Mouse (Mus musculus) heart, postnatal 14 days (tissue): ENCODE data around the gene Fam19a5. TPM values are rescaled to one million over a fixed set of nuclear protein-coding genes. Genes with fewer than 3 reads are reported as not detected.

Experiments used
- DNase-seq, 2 experiments: peaks; one replicate each; pipeline ENCODE4 v3.0.0; 2021 to 2022
- intact Hi-C: fragments of 180-260 bp; cut with DNase I; formaldehyde crosslinking; loops from one replicate; pipeline ENCODE4 v1.15.1; 2025
- microRNA-seq, 2 experiments: library from miRNA; unstranded; fragments of <30 nt; microRNA quantifications; one replicate each; pipeline ENCODE4 v1.2.0; 2021 to 2022
- total RNA-seq, 2 experiments: library from RNA; stranded (reverse); gene quantifications; 2 replicates each; pipeline ENCODE4 v1.2.3; 2021

The Fam19a5 gene
- total RNA-seq, 2 experiments from 2014 or later = 1.5 to 1.6 TPM

DNA sequence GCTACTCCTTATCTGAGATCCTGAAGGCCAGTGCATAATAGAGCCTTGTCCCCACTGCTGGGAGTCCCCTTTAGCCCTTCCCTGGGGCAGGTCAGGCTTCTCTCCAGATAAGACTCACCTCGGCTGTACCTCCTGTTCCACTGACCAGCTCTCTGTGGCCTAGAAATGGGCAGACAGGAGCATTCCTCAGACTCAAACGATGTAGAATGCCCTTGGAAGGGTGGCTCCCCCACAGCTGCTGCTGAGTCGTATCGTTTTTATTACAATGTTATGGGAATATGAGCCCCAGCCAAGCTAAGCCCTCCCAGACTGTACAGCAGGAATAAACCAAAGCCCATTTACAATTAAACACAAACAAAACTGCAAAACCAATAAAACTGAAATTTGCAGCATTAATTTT, 167.7 kb downstream of the Fam19a5 start:
- intact Hi-C loops = no loop called here
- no peak for DNase-seq

DNA sequence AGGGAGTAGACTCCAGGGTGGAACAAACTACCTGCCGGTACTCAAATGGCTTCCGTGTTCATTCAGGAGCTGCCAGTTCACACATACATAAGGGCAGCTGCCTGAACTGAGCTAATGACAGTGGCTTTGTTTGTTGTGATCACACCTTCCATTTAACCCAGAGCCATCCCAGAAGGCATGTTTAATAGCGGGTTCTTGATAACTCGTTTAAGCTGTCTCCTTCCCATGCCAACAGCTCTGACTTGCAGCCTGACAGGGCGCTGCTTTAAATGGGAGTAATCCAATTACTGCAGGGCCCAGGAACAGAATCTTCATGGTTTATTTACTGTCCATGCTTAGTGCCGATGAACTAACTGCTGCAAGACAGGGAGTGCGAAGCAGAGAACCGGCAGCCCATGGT, 168.1 kb downstream of the Fam19a5 start:
- DNase-seq = no peak
- intact Hi-C loops = no loop called here

GRCm38 (mm10) chr15:87715037-87715676, 171.1 kb downstream of the Fam19a5 start:
- intact Hi-C loops = no loop called here
- DNase-seq = no peak

DNA sequence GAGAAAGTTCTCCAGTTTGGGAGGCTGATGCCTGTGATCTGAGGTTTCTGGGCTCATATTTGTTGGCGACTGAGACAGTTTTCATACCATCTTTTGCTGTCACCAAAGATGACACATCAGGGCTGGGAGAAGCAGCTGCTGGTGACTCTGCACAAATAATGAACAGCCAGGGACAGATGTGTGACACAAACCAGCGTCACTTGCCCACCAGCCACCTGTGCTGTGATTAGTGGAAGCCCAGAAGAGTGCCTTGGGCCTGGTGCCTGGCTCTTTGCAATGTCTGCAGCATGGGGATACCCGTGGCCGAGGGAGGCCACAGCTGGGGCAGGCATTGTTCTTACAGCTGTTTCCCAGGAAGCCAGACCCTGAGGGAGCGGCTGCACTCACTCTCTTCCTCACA, 173.0 kb downstream of the Fam19a5 start:
- intact Hi-C loops = no loop called here
- peak in 1 of 2 experiments; percentile 11 for DNase-seq

DNA sequence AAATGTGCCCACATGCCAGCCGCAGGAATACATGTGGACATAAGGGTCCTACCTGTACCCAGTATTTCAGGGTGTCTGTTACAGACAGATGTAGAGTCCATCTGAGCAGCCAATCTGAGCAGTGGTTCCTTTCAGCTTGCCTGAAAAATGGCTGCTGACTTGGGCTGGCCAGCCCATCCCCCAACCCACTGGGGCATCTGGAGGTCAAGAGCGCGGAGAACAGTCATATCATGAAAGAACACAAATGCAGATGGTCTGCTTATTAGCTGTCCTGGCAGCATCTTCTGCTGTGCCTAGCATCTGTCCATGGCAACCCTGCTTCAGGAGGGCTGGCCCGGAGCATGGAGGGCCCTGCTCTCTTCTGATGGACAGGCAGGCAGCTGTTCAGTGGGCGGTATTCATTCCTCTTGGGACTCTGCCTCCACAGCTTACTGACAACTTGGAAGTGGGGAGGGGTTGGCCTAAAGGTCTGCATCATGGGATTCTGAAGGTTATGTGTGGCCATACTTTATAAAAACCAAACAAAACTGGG, 179.4 kb downstream of the Fam19a5 start:
- no peak for DNase-seq
- intact Hi-C loops = no loop called here

DNA sequence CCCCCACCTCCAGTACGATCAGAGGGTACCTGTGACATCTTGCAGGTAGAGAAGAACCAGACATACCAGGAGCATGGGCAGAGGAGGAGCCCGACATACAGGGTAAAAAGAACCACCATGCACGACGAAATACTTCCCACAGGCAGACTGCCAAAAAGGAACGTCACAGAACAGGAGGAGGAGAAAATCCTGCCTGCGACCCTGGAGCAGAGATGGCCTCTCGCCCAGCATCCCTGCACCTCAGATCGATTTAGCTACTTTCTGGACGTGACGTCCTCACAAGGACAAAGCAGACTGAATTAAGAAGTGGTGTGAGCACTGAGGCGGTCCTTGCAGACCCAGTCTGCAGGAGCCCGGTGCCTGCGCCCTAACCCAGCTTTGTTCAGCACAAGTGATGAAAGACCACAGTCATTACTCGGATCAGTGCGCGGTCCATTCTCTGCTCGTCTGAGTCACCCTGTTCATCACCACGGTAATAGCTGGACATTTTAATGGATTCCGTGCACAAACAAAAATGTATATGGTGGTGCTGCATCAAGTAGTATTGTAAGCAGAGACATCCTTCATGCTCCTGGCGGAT, 182.6 kb downstream of the Fam19a5 start:
- no peak for DNase-seq
- intact Hi-C loops = no loop called here

DNA sequence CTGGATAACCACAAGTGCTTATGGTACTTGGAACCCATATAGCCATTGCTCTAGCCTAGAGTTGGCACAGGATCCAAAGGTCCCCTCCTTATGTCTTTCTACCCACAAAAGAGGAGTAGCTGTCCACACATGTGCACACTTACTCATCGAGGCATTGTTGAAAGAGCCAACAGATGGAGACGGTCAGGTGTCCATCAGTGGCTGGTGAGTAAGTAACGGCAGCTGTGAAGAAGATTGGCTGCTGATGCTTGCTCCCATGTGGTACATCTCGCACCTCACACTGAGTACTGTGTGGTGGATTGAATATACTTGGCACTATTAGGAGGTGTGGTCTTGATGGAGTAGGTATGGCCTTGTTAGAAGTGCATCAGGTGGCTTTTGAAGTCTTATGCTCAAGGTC, 192.2 kb downstream of the Fam19a5 start:
- DNase-seq = no peak
- intact Hi-C loops = no loop called here

- intact Hi-C loops = no loop called here
- no peak for DNase-seq
Measured at GRCm38 (mm10) chr15:87755482-87755881, 211.4 kb downstream of the Fam19a5 start.

- intact Hi-C loops = no loop called here
- no peak for DNase-seq
Measured at GRCm38 (mm10) chr15:87765876-87766275, 221.8 kb downstream of the Fam19a5 start.

DNA sequence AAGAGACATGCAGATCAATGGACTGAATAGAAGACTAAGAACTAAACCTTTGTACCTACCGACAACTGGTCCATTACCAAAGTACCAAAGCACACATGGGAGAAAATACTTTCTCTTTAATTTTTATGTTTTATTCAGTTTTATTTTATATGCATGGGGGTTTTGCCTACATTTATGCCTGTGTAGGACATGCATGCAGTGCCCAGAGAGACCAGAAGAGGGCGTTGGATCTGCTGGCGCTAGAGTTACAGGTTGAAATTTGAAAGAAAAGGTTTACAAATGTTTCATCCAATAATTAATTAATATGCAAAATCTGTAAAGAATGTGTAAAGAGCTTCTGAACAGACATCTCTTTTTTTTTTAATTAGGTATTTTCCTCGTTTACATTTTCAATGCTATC, 229.9 kb downstream of the Fam19a5 start:
- intact Hi-C loops = no loop called here
- no peak for DNase-seq

DNA sequence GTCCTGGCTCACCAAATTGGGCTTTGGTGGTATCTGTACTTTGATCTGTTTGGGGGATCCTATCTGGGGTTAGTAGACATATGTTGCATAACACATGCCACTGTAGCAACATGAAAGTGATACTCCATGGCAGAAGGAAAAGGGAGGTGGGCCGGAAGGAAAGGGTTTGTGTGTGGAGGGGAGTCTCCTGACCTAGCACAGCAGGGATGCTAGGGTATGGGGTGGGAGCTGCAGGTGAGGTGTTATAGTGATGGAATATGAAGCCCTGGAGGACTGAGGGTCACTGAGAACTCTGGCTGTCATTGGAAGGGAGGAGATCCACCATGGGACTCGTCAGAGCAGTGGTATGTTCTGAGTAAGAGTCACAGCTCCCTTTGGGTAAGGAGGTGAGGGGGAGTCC, 239.2 kb downstream of the Fam19a5 start:
- intact Hi-C loops = no loop called here
- DNase-seq = no peak

DNA sequence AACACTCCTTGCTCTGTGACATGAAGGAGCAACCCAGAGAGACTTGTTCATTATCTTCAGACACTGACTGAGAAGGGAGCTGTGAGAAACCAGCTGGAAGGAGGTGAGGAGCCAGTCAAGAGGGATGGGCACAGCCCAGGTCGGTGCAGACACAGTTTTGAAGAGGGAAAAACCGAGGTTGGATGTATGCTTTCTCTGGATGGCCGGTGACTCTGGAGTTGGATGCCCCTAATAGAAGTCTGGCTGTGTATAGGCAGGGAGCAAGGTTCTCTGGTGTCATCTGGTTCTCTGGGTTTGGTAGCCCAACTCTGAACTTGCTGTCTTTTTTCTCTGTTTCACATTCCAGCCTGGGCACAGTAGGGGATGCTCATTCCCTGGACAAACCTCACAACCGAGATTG, 245.6 kb downstream of the Fam19a5 start:
- no peak for DNase-seq
- intact Hi-C loops = no loop called here

DNA sequence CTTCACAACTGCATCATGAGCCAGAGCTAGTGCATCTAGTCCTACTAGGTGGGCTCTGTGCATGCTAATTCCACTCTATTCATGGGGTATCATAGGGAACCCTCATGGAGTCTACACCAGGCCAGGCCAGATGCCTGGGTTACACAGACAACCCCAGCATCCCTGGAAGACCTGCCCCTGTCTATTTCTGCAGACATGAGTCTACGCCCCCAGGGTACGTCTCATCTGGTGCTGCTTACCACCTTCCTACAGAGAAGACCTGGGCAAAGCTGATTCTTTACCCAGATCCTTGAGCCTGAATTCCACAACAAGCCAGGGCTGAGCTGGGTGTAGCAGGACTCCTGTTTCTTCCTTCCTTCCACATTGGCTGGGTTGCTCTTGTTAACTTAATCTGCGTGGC, 249.6 kb downstream of the Fam19a5 start:
- DNase-seq = no peak
- intact Hi-C loops = no loop called here

GRCm38 (mm10) chr15:87796571-87796970, 252.5 kb downstream of the Fam19a5 start:
- intact Hi-C loops = no loop called here
- no peak for DNase-seq

Small RNA genes lying within 50 kb of the gene (microRNA-seq; reads per million reads assigned to microRNA genes)
- 0 reads per million in 2 experiments for gene Mir6393
